Mouse (Mus musculus) mouse trophoblast stem cell (cell line): ENCODE measurements around the gene Slc6a13.
"Not testable (repeated sequence)": the region's sequence is repeated elsewhere in the genome, so short reads cannot be mapped to it uniquely, and the experiment has no call there.

Experiments
- in situ Hi-C, 2 experiments: fragments of 300-500 bp; cut with MseI, MboI; formaldehyde crosslinking; loops; 2 replicates in 1 of 2; 3 replicates in 1 of 2; pipeline ENCODE4 v1.15.1; 2025

The Slc6a13 gene

GRCm38 (mm10) chr6:121326486-121327069, 26.6 kb downstream of the Slc6a13 start:
- in situ Hi-C loops: no loop called here

- in situ Hi-C loops: no loop called here
Observed at GRCm38 (mm10) chr6:121328417-121328884, 28.4 kb downstream of the Slc6a13 start.

- in situ Hi-C loops: no loop called here
Observed at GRCm38 (mm10) chr6:121329848-121330508, 30.0 kb downstream of the Slc6a13 start.

GRCm38 (mm10) chr6:121335841-121336240, 35.8 kb downstream of the Slc6a13 start:
- in situ Hi-C loops: loop anchor here in 1 of 2 experiments (5.0 kb wide), 1 partner anchor 196 kb away; no protein-coding TSS in a partner anchor

GRCm38 (mm10) chr6:121336558-121336957, 36.5 kb downstream of the Slc6a13 start:
- in situ Hi-C loops: loop anchor here in 1 of 2 experiments (5.0 kb wide), 1 partner anchor 196 kb away; no protein-coding TSS in a partner anchor

GRCm38 (mm10) chr6:121337229-121337628, 37.2 kb downstream of the Slc6a13 start:
- in situ Hi-C loops: loop anchor here in 1 of 2 experiments (5.0 kb wide), 1 partner anchor 195 kb away; no protein-coding TSS in a partner anchor

GRCm38 (mm10) chr6:121337770-121338518, 37.9 kb downstream of the Slc6a13 start:
- in situ Hi-C loops: loop anchor here in 1 of 2 experiments (5.0 kb wide), 1 partner anchor 194 kb away; no protein-coding TSS in a partner anchor

GRCm38 (mm10) chr6:121338519-121338896, 38.5 kb downstream of the Slc6a13 start:
- in situ Hi-C loops: loop anchor here in 1 of 2 experiments (5.0 kb wide), 1 partner anchor 194 kb away; no protein-coding TSS in a partner anchor

- in situ Hi-C loops: loop anchor here in 1 of 2 experiments (5.0 kb wide), 1 partner anchor 191 kb away; no protein-coding TSS in a partner anchor
Observed at GRCm38 (mm10) chr6:121341650-121342049, 41.6 kb downstream of the Slc6a13 start.

GRCm38 (mm10) chr6:121343026-121343770, 43.2 kb downstream of the Slc6a13 start, which contains the start of gene Slc6a12:
TSS of gene Slc6a12 (plus strand) at chr6:121343076.
- in situ Hi-C loops: loop anchor here in 1 of 2 experiments (5.0 kb wide), 1 partner anchor 189 kb away; no protein-coding TSS in a partner anchor

- in situ Hi-C loops: loop anchor here in 1 of 2 experiments (5.0 kb wide), 1 partner anchor 189 kb away; no protein-coding TSS in a partner anchor
Observed at GRCm38 (mm10) chr6:121343771-121344123, 43.7 kb downstream of the Slc6a13 start.

GRCm38 (mm10) chr6:121344329-121344728, 44.3 kb downstream of the Slc6a13 start:
- in situ Hi-C loops: loop anchor here in 1 of 2 experiments (5.0 kb wide), 1 partner anchor 188 kb away; no protein-coding TSS in a partner anchor

GRCm38 (mm10) chr6:121346428-121346827, 46.4 kb downstream of the Slc6a13 start:
- in situ Hi-C loops: no loop called here

GRCm38 (mm10) chr6:121352276-121352675, 52.2 kb downstream of the Slc6a13 start:
- in situ Hi-C loops: no loop called here

- in situ Hi-C loops: no loop called here
Observed at GRCm38 (mm10) chr6:121356041-121356440, 56.0 kb downstream of the Slc6a13 start.

- in situ Hi-C loops: no loop called here
Observed at GRCm38 (mm10) chr6:121357232-121357631, 57.2 kb downstream of the Slc6a13 start.

GRCm38 (mm10) chr6:121363061-121363460, 63.0 kb downstream of the Slc6a13 start:
- in situ Hi-C loops: no loop called here

- in situ Hi-C loops: no loop called here
Observed at GRCm38 (mm10) chr6:121363956-121364355, 63.9 kb downstream of the Slc6a13 start.

- in situ Hi-C loops: not testable (repeated sequence)
Observed at GRCm38 (mm10) chr6:121366537-121366936, 66.5 kb downstream of the Slc6a13 start.

GRCm38 (mm10) chr6:121367099-121367498, 67.1 kb downstream of the Slc6a13 start:
- in situ Hi-C loops: no loop called here
